Mouse (Mus musculus) left cerebral cortex, adult 6 months (tissue): Measurements from ENCODE around the gene Tnfrsf12a. TPM values are rescaled to one million over a fixed set of nuclear protein-coding genes. Genes with fewer than 3 reads are reported as not detected.

ENCODE experiments used
- long read RNA-seq, 2 experiments: library from polyadenylated mRNA; unstranded; transcript quantifications; one replicate each; pipeline ENCODE4 v2.0.0; 2019 to 2020
- polyA plus RNA-seq: library from polyadenylated mRNA; unstranded; fragments of <200 nt; fragmentation: Nextera tagmentation; gene quantifications from 2 replicates; pipeline ENCODE4 v1.2.3, GENCODE M21; 2021

The Tnfrsf12a gene
- polyA plus RNA-seq = 8.0 and 11.9 TPM in 2 replicates
- long read RNA-seq, experiment 1, transcript Tnfrsf12a-201 (4 exons, 984 nt) = major isoform, 12 of 13 reads
- long read RNA-seq, experiment 1, partial matches to known transcripts = 1 of 13 reads
- long read RNA-seq, experiment 1, other reads (novel, unspliced or antisense) = 0 of 13 reads
- long read RNA-seq, experiment 2, transcript Tnfrsf12a-201 (4 exons, 984 nt) = major isoform, 6 of 6 reads
- long read RNA-seq, experiment 2, partial matches to known transcripts = 0 of 6 reads
- long read RNA-seq, experiment 2, other reads (novel, unspliced or antisense) = 0 of 6 reads

GRCm38 (mm10) chr17:23677236-23677679 is at the start of gene Tnfrsf12a:
Gene Tnfrsf12a, minus strand, starts transcription at chr17:23677468.

GRCm38 (mm10) chr17:23725999-23726757 is 48.9 kb upstream of the Tnfrsf12a start, which contains the start of gene Pkmyt1:
Gene Pkmyt1, plus strand, starts transcription at chr17:23726336.

GRCm38 (mm10) chr17:23722376-23723125 is 45.3 kb upstream of the Tnfrsf12a start, which contains the start of gene 1520401A03Rik:
Gene 1520401A03Rik, minus strand, starts transcription at chr17:23722783.

GRCm38 (mm10) chr17:23683856-23684672 is 6.8 kb upstream of the Tnfrsf12a start, which contains the start of gene Cldn9:
Gene Cldn9, minus strand, starts transcription at chr17:23684026.

GRCm38 (mm10) chr17:23679127-23679835 is 2.0 kb upstream of the Tnfrsf12a start, which contains the start of gene Cldn6:
Gene Cldn6, plus strand, starts transcription at chr17:23679249.

GRCm38 (mm10) chr17:23673424-23674073 is 3.7 kb downstream of the Tnfrsf12a start, which contains the start of the genes Hcfc1r1 and Thoc6:
Gene Hcfc1r1, plus strand, starts transcription at chr17:23673596.
Gene Thoc6, minus strand, starts transcription at chr17:23673882.

GRCm38 (mm10) chr17:23660117-23660875 is 17.0 kb downstream of the Tnfrsf12a start, which contains the start of gene Bicdl2:
Gene Bicdl2, plus strand, starts transcription at chr17:23660506.

GRCm38 (mm10) chr17:23644613-23645495 is 32.4 kb downstream of the Tnfrsf12a start, which contains the start of gene Mmp25:
Gene Mmp25, minus strand, starts transcription at chr17:23645277.

Other genes with a start within 250 kb of the Tnfrsf12a start
- not detected in 2 replicates for gene Vmn2r117, start 197.8 kb downstream of the Tnfrsf12a start, polyA plus RNA-seq
- gene Zfp213, start 113.2 kb downstream of the Tnfrsf12a start, polyA plus RNA-seq = 7.5 and 9.3 TPM in 2 replicates
- gene Zfp13, start 78.0 kb downstream of the Tnfrsf12a start, polyA plus RNA-seq = 14.4 TPM in 2 replicates
- gene Zscan10, start 76.6 kb downstream of the Tnfrsf12a start, polyA plus RNA-seq = 0.06 TPM in 1 of 2 replicates, not detected in the other
- 0.03 and 0.06 TPM in 2 replicates for gene Mmp25, start 32.2 kb downstream of the Tnfrsf12a start, polyA plus RNA-seq
- not detected in 2 replicates for gene Bicdl2, start 17.0 kb downstream of the Tnfrsf12a start, polyA plus RNA-seq
- gene Hcfc1r1, start 3.9 kb downstream of the Tnfrsf12a start, polyA plus RNA-seq = 212 and 288 TPM in 2 replicates
- 6.0 and 8.1 TPM in 2 replicates for gene Thoc6, start 3.6 kb downstream of the Tnfrsf12a start, polyA plus RNA-seq
- not detected in 2 replicates for gene Cldn6, start 1.8 kb upstream of the Tnfrsf12a start, polyA plus RNA-seq
- not detected in 2 replicates for gene Cldn9, start 6.6 kb upstream of the Tnfrsf12a start, polyA plus RNA-seq
- not detected in 2 replicates for gene 1520401A03Rik, start 45.3 kb upstream of the Tnfrsf12a start, polyA plus RNA-seq
- gene Pkmyt1, start 48.9 kb upstream of the Tnfrsf12a start, polyA plus RNA-seq = 1.8 and 4.4 TPM in 2 replicates
- 121 and 122 TPM in 2 replicates for gene Paqr4, start 63.4 kb upstream of the Tnfrsf12a start, polyA plus RNA-seq
- 1.5 and 2.2 TPM in 2 replicates for gene Kremen2, start 68.4 kb upstream of the Tnfrsf12a start, polyA plus RNA-seq
- 294 and 331 TPM in 2 replicates for gene Flywch1, start 94.1 kb upstream of the Tnfrsf12a start, polyA plus RNA-seq
- 28.8 and 29.4 TPM in 2 replicates for gene Flywch2, start 108.6 kb upstream of the Tnfrsf12a start, polyA plus RNA-seq
- 120 and 290 TPM in 2 replicates for gene Srrm2, start 113.1 kb upstream of the Tnfrsf12a start, polyA plus RNA-seq
- 1,419 and 1,447 TPM in 2 replicates for gene Elob, start 151.7 kb upstream of the Tnfrsf12a start, polyA plus RNA-seq
- gene Prss33, start 158.6 kb upstream of the Tnfrsf12a start, polyA plus RNA-seq = not detected in 2 replicates
- not detected in 2 replicates for gene Prss32, start 166.4 kb upstream of the Tnfrsf12a start, polyA plus RNA-seq
- gene Prss41, start 166.7 kb upstream of the Tnfrsf12a start, polyA plus RNA-seq = 0.11 and 0.18 TPM in 2 replicates
- gene Prss21, start 190.6 kb upstream of the Tnfrsf12a start, polyA plus RNA-seq = not detected in 2 replicates
- gene Dcpp1, start 203.4 kb upstream of the Tnfrsf12a start, polyA plus RNA-seq = not detected in 2 replicates
- not detected in 2 replicates for gene Dcpp2, start 203.4 kb upstream of the Tnfrsf12a start, polyA plus RNA-seq
- gene Dcpp3, start 240.0 kb upstream of the Tnfrsf12a start, polyA plus RNA-seq = not detected in 2 replicates